Mouse (Mus musculus) kidney, adult 2 months (tissue): ENCODE data around the gene Nmnat2. TPM values are rescaled to one million over a fixed set of nuclear protein-coding genes. Genes with fewer than 3 reads are reported as not detected.

Experiments
- DNase-seq: peaks from one replicate; pipeline ENCODE4 v3.0.0; 2021
- H3K27ac ChIP-seq: fragments of 200-500 bp; 2 replicates; pipeline ENCODE4 v1.5.1; 2012; ENCODE audit warnings: low read depth, low read length, control low read depth, inconsistent platforms; ENCODE audit not compliant: insufficient read depth
- H3K27me3 ChIP-seq: fragments of 200-500 bp; replicated peaks from 2 replicates; pipeline ENCODE4 v1.6.1; 2012; ENCODE audit warnings: mild to moderate bottlenecking, moderate library complexity, low read length, inconsistent platforms; ENCODE audit not compliant: control insufficient read depth, insufficient read depth
- H3K36me3 ChIP-seq: fragments of 200-500 bp; 2 replicates; pipeline ENCODE4 v1.6.1; 2012; ENCODE audit warnings: mild to moderate bottlenecking, moderate library complexity, low read length, inconsistent platforms; ENCODE audit not compliant: control insufficient read depth, insufficient read depth
- H3K4me1 ChIP-seq: fragments of 200-500 bp; 2 replicates; pipeline ENCODE4 v1.6.1; 2011; ENCODE audit warnings: low read length; ENCODE audit not compliant: control insufficient read depth, insufficient read depth
- H3K4me3 ChIP-seq: fragments of 200-500 bp; 2 replicates; pipeline ENCODE4 v1.5.1; 2011; ENCODE audit warnings: mild to moderate bottlenecking, low read depth, low read length, control low read depth; ENCODE audit not compliant: insufficient read depth
- CTCF ChIP-seq: fragments of 200-500 bp; conservative IDR thresholded peaks from 2 replicates; pipeline ENCODE4 v1.5.1; 2011; ENCODE audit warnings: low read depth, mild to moderate bottlenecking, control low read depth, low read length, moderate library complexity, mixed read lengths; ENCODE audit not compliant: insufficient read depth, insufficient read length
- POLR2A ChIP-seq: fragments of 200-500 bp; IDR thresholded peaks from one replicate; pipeline ENCODE4 v1.6.1; 2011; ENCODE audit warnings: low read depth, low read length, control low read depth
- WGBS: fragments of 180-500 bp; shearing (Covaris S2); methylation state at CpG from one replicate; pipeline ENCODE4 v1.1.7; 2018; 5-methylcytosine and 5-hydroxymethylcytosine counted together
- polyA plus RNA-seq: library from polyadenylated mRNA; depleted of rRNA; stranded (reverse); fragments of >200 nt; gene quantifications from 2 replicates; pipeline ENCODE4 v1.2.3, GENCODE M21; 2012

Gene Nmnat2
- polyA plus RNA-seq, 1 experiment, result 0.41 TPM

- no peaks in the 10 kb centered on the region for H3K36me3 ChIP-seq
- H3K27me3 ChIP-seq, result no peaks in the 10 kb centered on the region
- no peak for DNase-seq
- no peak overlapping the region for H3K27ac ChIP-seq
- H3K4me1 ChIP-seq, result no peaks in the 10 kb centered on the region
- 89% methylated on average over 5 of the region's 5 CpGs for WGBS
- no peak overlapping the region for H3K4me3 ChIP-seq
- TF ChIP-seq POLR2A (no peak), CTCF (no peak)
Observed at GRCm38 (mm10) chr1:153093172-153093571, 138.4 kb downstream of the Nmnat2 start.

- no peak overlapping the region for H3K27ac ChIP-seq
- no peaks in the 10 kb centered on the region for H3K27me3 ChIP-seq
- no peak for TF ChIP-seq CTCF
- TF ChIP-seq POLR2A, result no peak
- no peaks in the 10 kb centered on the region for H3K36me3 ChIP-seq
- H3K4me3 ChIP-seq, result no peak overlapping the region
- 80% methylated on average over 4 of the region's 4 CpGs for WGBS
- H3K4me1 ChIP-seq, result no peaks in the 10 kb centered on the region
- DNase-seq, result no peak
Observed at GRCm38 (mm10) chr1:153093581-153093980, 138.8 kb downstream of the Nmnat2 start.

- no peak overlapping the region for H3K27ac ChIP-seq
- no peaks in the 10 kb centered on the region for H3K27me3 ChIP-seq
- DNase-seq, result no peak
- H3K4me1 ChIP-seq, result no peaks in the 10 kb centered on the region
- TF ChIP-seq CTCF (no peak), POLR2A (no peak)
- no peaks in the 10 kb centered on the region for H3K36me3 ChIP-seq
- WGBS, result 60% methylated on average over 12 of the region's 12 CpGs
- no peak overlapping the region for H3K4me3 ChIP-seq
Observed at GRCm38 (mm10) chr1:153094226-153095076, 139.7 kb downstream of the Nmnat2 start.

- H3K27ac ChIP-seq, result no peak overlapping the region
Observed at GRCm38 (mm10) chr1:153095328-153095727, 140.5 kb downstream of the Nmnat2 start.

GRCm38 (mm10) chr1:153095826-153096727 lies 141.3 kb downstream of the Nmnat2 start:
- TF ChIP-seq CTCF, result no peak
- no peak for TF ChIP-seq POLR2A
- Histone ChIP-seq H3K27ac (no peak overlapping the region), H3K36me3 (no peaks in the 10 kb centered on the region), H3K4me1 (no peaks in the 10 kb centered on the region), H3K27me3 (no peaks in the 10 kb centered on the region), H3K4me3 (no peak overlapping the region)
- no peak for DNase-seq
- 35% methylated on average over 16 of the region's 16 CpGs for WGBS

More at GRCm38 (mm10) chr1:153095328-153095727, 140.5 kb downstream of the Nmnat2 start:
- TF ChIP-seq POLR2A (no peak), CTCF (no peak)
- 81% methylated on average over 6 of the region's 6 CpGs for WGBS
- Histone ChIP-seq H3K4me3 (no peak overlapping the region), H3K4me1 (no peaks in the 10 kb centered on the region), H3K36me3 (no peaks in the 10 kb centered on the region), H3K27me3 (no peaks in the 10 kb centered on the region)
- DNase-seq, result no peak

- H3K4me3 ChIP-seq, result no peak overlapping the region
- no peaks in the 10 kb centered on the region for H3K27me3 ChIP-seq
- no peak for DNase-seq
- 0 out of 2 replicates have a peak, but pooled peaks cover 3% of the 10 kb centered on the region for H3K4me1 ChIP-seq
- WGBS, result 92% methylated on average over 6 of the region's 6 CpGs
- no peak overlapping the region for H3K27ac ChIP-seq
- TF ChIP-seq POLR2A (no peak), CTCF (no peak)
- no peaks in the 10 kb centered on the region for H3K36me3 ChIP-seq
Observed at GRCm38 (mm10) chr1:153097017-153097675, 142.4 kb downstream of the Nmnat2 start.

- Histone ChIP-seq H3K4me1 (0 out of 2 replicates have a peak, but pooled peaks cover 3% of the 10 kb centered on the region), H3K27ac (no peak overlapping the region), H3K36me3 (no peaks in the 10 kb centered on the region), H3K27me3 (no peaks in the 10 kb centered on the region), H3K4me3 (no peak overlapping the region)
- TF ChIP-seq POLR2A (no peak), CTCF (no peak)
- 77% methylated on average over 11 of the region's 11 CpGs for WGBS
- DNase-seq, result no peak
Observed at GRCm38 (mm10) chr1:153098586-153098985, 143.8 kb downstream of the Nmnat2 start.
